9 mouse cellular contexts compared by ENCODE assay signal in the genomic region with DNA sequence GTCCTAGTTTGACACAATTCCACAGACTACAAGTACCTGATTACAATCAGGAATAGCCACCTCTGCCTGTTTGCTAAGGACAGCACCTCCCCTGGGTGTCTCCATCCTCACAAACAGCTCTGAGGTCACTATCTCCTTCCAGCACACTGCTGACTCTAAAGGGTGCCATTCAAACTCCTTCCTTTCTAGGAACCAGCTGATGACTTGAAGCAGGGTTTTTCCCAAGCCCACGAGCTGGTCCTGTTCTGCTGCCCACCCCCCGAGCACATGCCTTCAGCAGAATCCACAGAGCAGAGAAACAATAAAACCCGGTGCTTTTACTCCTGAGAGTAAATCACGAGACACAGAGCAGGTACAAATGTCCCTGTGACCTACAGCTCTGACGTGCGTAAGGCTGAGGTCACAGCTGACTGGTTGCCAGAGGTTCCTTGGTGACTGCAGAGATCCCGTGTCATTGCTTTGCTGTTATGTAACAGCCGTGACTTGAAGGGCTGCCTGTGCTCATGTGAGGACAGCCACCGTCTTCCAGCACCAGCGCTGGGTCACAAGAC.
A peak's percentile ranks its signal among the peaks of the same experiment; 100 is the strongest.
DNase-seq lines count a peak whose midpoint lies in the region; ATAC-seq and TF ChIP-seq lines count a peak whose summit lies in the region.
"Had no signal": no experiment of that assay in that cellular context is flagged by ENCODE, and none has a peak within 500 bp of the region (broad histone marks: within the 10 kb centered on the region; RNA-seq: fewer than 3 reads in every experiment).

No protein-coding gene starts in this region.

- H3K27me3 ChIP-seq in cerebellum, adult 2 months (ENCODE audit: control insufficient read depth, insufficient read depth, low read length) = no peaks in the 10 kb centered on the region
- H3K27me3 ChIP-seq in heart, adult 2 months (ENCODE audit: control insufficient read depth, insufficient read depth, low read length) = no peaks in the 10 kb centered on the region
- no peaks in the 10 kb centered on the region for H3K27me3 ChIP-seq in kidney, embryonic 15.5 days
- H3K27me3 ChIP-seq in forebrain, embryonic 13.5 days = no peaks in the 10 kb centered on the region; the same call in 1 of the 2 replicates

- H3K36me3 ChIP-seq in heart, adult 2 months (ENCODE audit: control insufficient read depth, insufficient read depth, low read length) = no peaks in the 10 kb centered on the region
- H3K36me3 ChIP-seq in kidney, embryonic 15.5 days = no peaks in the 10 kb centered on the region
- no peaks in the 10 kb centered on the region for H3K36me3 ChIP-seq in forebrain, embryonic 13.5 days (ENCODE audit: poor library complexity, severe bottlenecking)
- H3K36me3 ChIP-seq: G1E had no signal

- no peaks in the 10 kb centered on the region for H3K9me3 ChIP-seq in kidney, embryonic 15.5 days (replicated peaks)
- H3K9me3 ChIP-seq in forebrain, embryonic 13.5 days (replicated peaks) = no peaks in the 10 kb centered on the region
- H3K9me3 ChIP-seq: G1E had no signal

- DNase-seq in layer of hippocampus, adult 11-12 months (ENCODE audit: low spot score) = peak; percentile 31
- no peak for DNase-seq in layer of hippocampus, postnatal 14 days (ENCODE audit: low spot score in 2 of 2)
- DNase-seq in cerebellum, adult 2 months = peak; percentile 71 to 76
- peak; percentile 80 to 86 for DNase-seq in heart, adult 2 months
- peak; percentile 31 for DNase-seq in mesoderm, embryonic 11.5 days (ENCODE audit: low read depth, low spot score)
- DNase-seq in frontal cortex, postnatal 25 days (ENCODE audit: low spot score in 2 of 2) = no peak

- no peak for TF ChIP-seq POLR2A in cerebellum, adult 2 months (IDR thresholded peaks at IDR 0.05; ENCODE audit: borderline replicate concordance, insufficient read depth, low read length)
- no peak for TF ChIP-seq POLR2A in heart, adult 2 months (IDR thresholded peaks at IDR 0.05; ENCODE audit: insufficient read depth, low read depth, low read length)

- 32% methylated on average over 10 of the region's 10 CpGs for WGBS in cerebellum, adult 2 months
- WGBS in heart, adult 2 months = 34% methylated on average over 10 of the region's 10 CpGs
- 14% methylated on average over 10 of the region's 10 CpGs for WGBS in kidney, embryonic 15.5 days
- 72% methylated on average over 10 of the region's 10 CpGs for WGBS in forebrain, embryonic 13.5 days

- H3K4me2 ChIP-seq in kidney, embryonic 15.5 days = no peak overlapping the region
- H3K4me2 ChIP-seq in forebrain, embryonic 13.5 days = no peak overlapping the region

- peak; percentile 79 for ATAC-seq in kidney, embryonic 15.5 days (replicated peaks; ENCODE audit: low FRiP score)
- ATAC-seq in forebrain, embryonic 13.5 days = no peak

- peak; percentile 93 for TF ChIP-seq EP300 in heart, adult 2 months (IDR thresholded peaks at IDR 0.05; ENCODE audit: insufficient read depth, low read depth, low read length)

- no peaks in the 10 kb centered on the region; the same call in 1 of the 2 replicates for H3K4me1 ChIP-seq in cerebellum, adult 2 months (ENCODE audit: control insufficient read depth, insufficient read depth, low read length)
- peaks cover 4% of the 10 kb centered on the region; the same call in 1 of the 2 replicates for H3K4me1 ChIP-seq in heart, adult 2 months (ENCODE audit: control insufficient read depth, insufficient read depth, low read length)
- H3K4me1 ChIP-seq in kidney, embryonic 15.5 days = peaks cover 10% of the 10 kb centered on the region
- H3K4me1 ChIP-seq in forebrain, embryonic 13.5 days = no peaks in the 10 kb centered on the region

- no peaks in the 10 kb centered on the region for H3K79me2 ChIP-seq in heart, adult 2 months (replicated peaks; ENCODE audit: control insufficient read depth, insufficient read depth, low read length)

- no peak overlapping the region; the same call in 1 of the 2 replicates for H3K9ac ChIP-seq in heart, adult 2 months (ENCODE audit: low read depth, low read length)
- H3K9ac ChIP-seq in kidney, embryonic 15.5 days = no peak overlapping the region
- no peak overlapping the region for H3K9ac ChIP-seq in forebrain, embryonic 13.5 days

- no peak overlapping the region for H3K4me3 ChIP-seq in cerebellum, adult 2 months (replicated peaks; ENCODE audit: insufficient read depth, low read depth, low read length)
- H3K4me3 ChIP-seq in heart, adult 2 months = no peak overlapping the region
- no peak overlapping the region for H3K4me3 ChIP-seq in kidney, embryonic 15.5 days (replicated peaks)
- no peak overlapping the region for H3K4me3 ChIP-seq in forebrain, embryonic 13.5 days

- intact Hi-C loops in heart, adult 2 months (cut with DNase I) = no loop called here

- H3K27ac ChIP-seq in cerebellum, adult 2 months (ENCODE audit: insufficient read depth, low read length) = no peak overlapping the region
- H3K27ac ChIP-seq in heart, adult 2 months = peak overlapping the region; percentile 41
- no peak overlapping the region for H3K27ac ChIP-seq in kidney, embryonic 15.5 days
- H3K27ac ChIP-seq in forebrain, embryonic 13.5 days = no peak overlapping the region

- no peak for TF ChIP-seq CTCF in cerebellum, adult 2 months (IDR thresholded peaks at IDR 0.05; ENCODE audit: borderline replicate concordance, insufficient read depth, low read depth, low read length)
- no peak for TF ChIP-seq CTCF in heart, adult 2 months (IDR thresholded peaks at IDR 0.05)

Comparison
In these comparisons a context has a peak if more than half of its experiments do, and no peak if none do; other contexts are left out.
1. DNase-seq: peak in layer of hippocampus, adult 11-12 months (single experiment), cerebellum, adult 2 months (2 of 2), heart, adult 2 months (2 of 2) and mesoderm, embryonic 11.5 days (single experiment); none in layer of hippocampus, postnatal 14 days (0 of 2) and frontal cortex, postnatal 25 days (0 of 2).